Mouse (Mus musculus) lung, embryonic 14.5 days (tissue): Measurements from ENCODE around the gene Taf8. TPM values are rescaled to one million over a fixed set of nuclear protein-coding genes. Genes with fewer than 3 reads are reported as not detected.

Source experiments
- ATAC-seq: fragments of 200-750 bp; cut with Nextera tagmentation; 2 replicates; pipeline ENCODE4 v1.8.0; 2017; ENCODE audit warnings: mild to moderate bottlenecking, moderate TSS enrichment, moderate library complexity; ENCODE audit not compliant: insufficient read depth
- DNase-seq: peaks from one replicate; pipeline ENCODE4 v3.0.0-alpha.2; 2015
- H3K27ac ChIP-seq: fragments of 300-500 bp; sonication (generic); 2 replicates; pipeline ENCODE4 v1.5.1; 2014; ENCODE audit warnings: low read depth, mild to moderate bottlenecking, moderate library complexity
- H3K27me3 ChIP-seq: fragments of 300-500 bp; sonication (generic); 2 replicates; pipeline ENCODE4 v1.6.1; 2014; ENCODE audit warnings: low read length, control low read depth; ENCODE audit not compliant: insufficient read depth
- H3K36me3 ChIP-seq: fragments of 300-500 bp; sonication (generic); 2 replicates; pipeline ENCODE4 v1.6.1; 2014; ENCODE audit warnings: control low read depth; ENCODE audit not compliant: insufficient read depth
- H3K4me1 ChIP-seq: fragments of 300-500 bp; sonication (generic); 2 replicates; pipeline ENCODE4 v1.6.1; 2014; ENCODE audit warnings: antibody characterized with exemption, control low read depth; ENCODE audit not compliant: insufficient read depth
- H3K4me2 ChIP-seq: fragments of 300-500 bp; sonication (generic); 2 replicates; pipeline ENCODE4 v1.6.1; 2014; ENCODE audit warnings: mild to moderate bottlenecking
- H3K4me3 ChIP-seq: fragments of 300-500 bp; sonication (generic); 2 replicates; pipeline ENCODE4 v1.5.1; 2014; ENCODE audit warnings: low read depth, low read length
- H3K9ac ChIP-seq: fragments of 300-500 bp; sonication (generic); 2 replicates; pipeline ENCODE4 v1.6.1; 2014
- H3K9me3 ChIP-seq: fragments of 300-500 bp; sonication (generic); 2 replicates; pipeline ENCODE4 v1.6.1; 2016; ENCODE audit warnings: low read depth, low read length, control low read depth
- CTCF ChIP-seq: IDR thresholded peaks from 2 replicates; pipeline ENCODE4 v1.5.1; 2016; ENCODE audit warnings: antibody characterized with exemption, low read depth
- WGBS: fragments of 180-500 bp; shearing (Covaris S2); extraction: QIAGEN DNeasy Blood & Tissue Kit; methylation state at CpG from one replicate; pipeline ENCODE4 v1.1.7; 2014; 5-methylcytosine and 5-hydroxymethylcytosine counted together
- polyA plus RNA-seq: library from polyadenylated mRNA; unstranded; fragments of >200 nt; fragmentation: Nextera tagmentation; extraction: Ambion mirVana; gene quantifications from 2 replicates; pipeline ENCODE4 v1.2.1, GENCODE M21; 2014

Taf8 gene
- polyA plus RNA-seq, 1 experiment from 2014 or later: 26.8 TPM

DNA sequence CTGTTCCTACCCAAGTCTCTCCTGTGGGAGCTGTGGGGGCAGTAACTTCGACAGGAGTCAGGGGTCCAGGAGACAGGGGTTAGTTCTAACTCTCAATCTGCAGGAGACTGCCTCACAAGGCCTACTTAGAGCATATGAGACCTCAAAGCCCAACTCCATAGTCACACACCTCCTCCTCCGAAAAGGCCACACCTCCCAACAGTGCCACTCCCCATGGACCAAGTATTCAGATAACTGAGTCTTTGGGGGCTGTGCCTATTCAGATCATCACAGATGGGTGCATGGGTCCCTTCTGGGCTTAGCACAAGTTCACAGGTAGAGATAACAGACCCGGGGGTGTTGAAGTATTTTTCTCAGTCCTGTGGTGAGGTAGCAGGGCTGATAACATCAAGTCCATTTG, 40.4 kb downstream of the Taf8 start:
- Histone ChIP-seq H3K4me1 (peaks cover 14% of the 10 kb centered on the region), H3K36me3 (no peaks in the 10 kb centered on the region; the same call in 1 of the 2 replicates), H3K4me2 (no peak overlapping the region), H3K27me3 (peaks cover 6% of the 10 kb centered on the region; the same call in 1 of the 2 replicates), H3K27ac (peak overlapping the region; percentile 75), H3K4me3 (no peak overlapping the region), H3K9ac (no peak overlapping the region), H3K9me3 (no peaks in the 10 kb centered on the region)
- ATAC-seq: no peak
- no peak for TF ChIP-seq CTCF
- no peak for DNase-seq
- 35% methylated on average over 3 of the region's 3 CpGs for WGBS

DNA sequence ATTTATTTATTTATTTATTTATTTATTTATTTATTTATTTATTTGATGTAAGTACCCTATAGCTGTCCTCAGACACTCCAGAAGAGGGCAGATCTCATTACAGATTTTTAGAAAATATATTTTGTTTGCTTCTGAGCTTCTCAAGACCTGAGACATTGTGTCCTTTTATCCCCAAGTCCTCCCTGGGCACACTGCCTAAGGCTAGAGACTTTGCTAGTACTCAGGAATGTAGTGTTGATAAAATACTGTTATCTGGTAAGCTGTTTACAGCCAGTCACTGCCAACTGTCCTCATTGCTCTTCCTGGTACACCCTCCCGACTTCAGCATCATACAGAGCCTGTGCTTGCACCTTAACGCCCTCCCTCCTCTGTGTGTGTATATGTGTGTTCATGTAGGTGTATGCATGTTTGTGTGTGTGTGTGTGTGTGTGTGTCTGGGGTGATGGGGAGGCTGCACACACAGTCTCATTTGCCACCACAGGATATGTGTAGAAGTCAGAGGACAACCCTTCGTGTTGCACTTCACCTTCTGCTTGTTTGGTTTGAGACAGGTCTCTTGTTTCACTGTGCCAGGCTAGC, 42.7 kb downstream of the Taf8 start:
- no peak overlapping the region for H3K9ac ChIP-seq
- no peaks in the 10 kb centered on the region for H3K36me3 ChIP-seq
- no peaks in the 10 kb centered on the region for H3K9me3 ChIP-seq
- H3K4me2 ChIP-seq: no peak overlapping the region
- H3K4me1 ChIP-seq: peaks cover 14% of the 10 kb centered on the region
- H3K27me3 ChIP-seq: 0 out of 2 replicates have a peak, but pooled peaks cover 3% of the 10 kb centered on the region
- ATAC-seq (no peak), DNase-seq (no peak)
- 44% methylated on average over 3 of the region's 3 CpGs for WGBS
- H3K4me3 ChIP-seq: no peak overlapping the region
- no peak overlapping the region for H3K27ac ChIP-seq
- TF ChIP-seq CTCF: no peak

DNA sequence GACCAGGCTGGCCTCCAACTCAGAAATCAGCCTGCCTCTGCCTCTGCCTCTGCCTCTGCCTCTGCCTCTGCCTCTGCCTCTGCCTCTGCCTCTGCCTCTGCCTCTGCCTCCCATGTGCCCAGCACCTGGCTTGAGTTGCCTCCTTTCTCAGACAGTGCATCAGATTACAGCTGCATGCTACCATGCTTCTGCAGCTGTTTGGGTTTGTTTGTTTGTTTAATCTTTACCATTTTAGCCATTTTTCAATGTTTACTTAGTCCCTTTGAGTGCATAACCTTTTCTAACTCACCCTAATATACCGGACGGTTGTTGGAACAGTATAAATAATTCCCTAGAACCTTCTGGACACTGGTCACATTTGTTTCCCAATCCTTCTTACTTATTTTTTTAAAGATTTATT, 43.2 kb downstream of the Taf8 start:
- no peak overlapping the region for H3K4me2 ChIP-seq
- no peaks in the 10 kb centered on the region for H3K27me3 ChIP-seq
- H3K4me1 ChIP-seq: peaks cover 14% of the 10 kb centered on the region
- H3K4me3 ChIP-seq: no peak overlapping the region
- no peak overlapping the region for H3K9ac ChIP-seq
- no peak overlapping the region for H3K27ac ChIP-seq
- WGBS: 77% methylated on average over 2 of the region's 2 CpGs
- no peaks in the 10 kb centered on the region for H3K9me3 ChIP-seq
- no peak for TF ChIP-seq CTCF
- no peaks in the 10 kb centered on the region for H3K36me3 ChIP-seq
- DNase-seq: no peak
- no peak for ATAC-seq

DNA sequence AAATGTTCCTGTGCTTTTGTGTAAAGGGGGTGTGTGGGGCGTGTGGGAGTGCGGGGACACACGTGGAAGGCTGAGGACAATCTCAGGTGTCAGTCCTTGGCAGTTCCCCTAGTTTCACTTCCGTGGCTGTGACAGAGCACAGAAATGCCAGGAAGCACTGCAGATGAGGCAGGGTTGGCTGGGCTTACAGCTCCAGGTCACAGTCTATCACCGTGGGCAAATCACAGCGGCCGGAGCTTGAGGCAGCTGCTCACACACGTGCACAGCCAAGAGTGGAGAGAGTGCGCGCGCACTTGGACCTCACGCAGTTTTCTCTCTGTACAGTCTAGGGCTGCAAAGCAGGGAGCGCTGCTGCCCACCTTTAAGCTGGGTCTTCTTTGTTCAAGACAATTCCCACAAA, 43.8 kb downstream of the Taf8 start:
- no peak overlapping the region for H3K4me3 ChIP-seq
- no peak overlapping the region for H3K27ac ChIP-seq
- DNase-seq (no peak), ATAC-seq (no peak)
- H3K4me2 ChIP-seq: no peak overlapping the region
- peaks cover 11% of the 10 kb centered on the region for H3K4me1 ChIP-seq
- TF ChIP-seq CTCF: no peak
- no peaks in the 10 kb centered on the region for H3K36me3 ChIP-seq
- H3K9ac ChIP-seq: no peak overlapping the region
- no peaks in the 10 kb centered on the region for H3K27me3 ChIP-seq
- no peaks in the 10 kb centered on the region for H3K9me3 ChIP-seq
- 72% methylated on average over 13 of the region's 13 CpGs for WGBS

DNA sequence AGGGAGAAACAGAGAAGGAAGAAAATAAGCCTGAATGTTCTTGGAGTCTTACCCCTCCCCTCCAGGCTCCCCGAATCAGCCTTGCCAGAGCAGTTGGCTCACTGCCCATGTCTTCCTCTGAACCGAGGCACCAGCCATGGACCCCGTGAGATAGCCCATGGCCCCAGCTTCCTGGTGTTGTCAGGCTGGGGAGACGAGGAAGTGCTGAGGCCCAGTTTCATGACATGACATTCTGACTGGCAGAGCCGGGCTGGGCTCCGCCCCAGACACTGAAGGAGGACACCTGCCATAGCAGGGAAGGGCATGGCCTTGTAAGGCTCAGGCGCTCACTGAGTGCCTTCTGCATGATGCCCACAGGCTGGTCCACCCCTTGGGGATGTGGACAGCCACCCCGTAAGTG, 47.4 kb downstream of the Taf8 start:
- no peak for TF ChIP-seq CTCF
- Histone ChIP-seq H3K27ac (no peak overlapping the region), H3K36me3 (no peaks in the 10 kb centered on the region), H3K4me1 (peaks cover 8% of the 10 kb centered on the region), H3K9me3 (no peaks in the 10 kb centered on the region), H3K9ac (no peak overlapping the region), H3K4me3 (no peak overlapping the region), H3K27me3 (no peaks in the 10 kb centered on the region), H3K4me2 (no peak overlapping the region)
- DNase-seq (peak; percentile 69), ATAC-seq (no peak)
- WGBS: 37% methylated on average over 8 of the region's 8 CpGs

DNA sequence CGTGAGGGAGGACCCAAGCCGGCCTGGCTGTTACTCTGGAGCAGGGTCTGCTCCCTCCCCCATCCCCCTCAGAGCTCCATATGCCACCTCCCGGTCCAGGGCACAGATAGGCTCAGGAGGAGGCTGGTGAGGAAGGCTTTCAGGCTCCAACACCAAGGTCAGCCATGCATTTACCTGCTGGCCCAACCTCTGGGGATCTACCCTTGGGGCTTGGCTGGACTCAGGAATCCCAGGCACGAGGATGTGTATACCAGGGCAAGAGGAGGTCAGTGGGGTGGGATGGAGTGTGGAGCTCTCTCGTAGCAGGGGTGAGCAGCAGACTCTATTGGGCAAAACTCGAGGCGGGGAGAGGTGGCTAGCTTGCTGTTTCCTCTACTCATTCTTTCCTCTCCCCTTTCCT, 49.2 kb downstream of the Taf8 start:
- no peak overlapping the region for H3K27ac ChIP-seq
- DNase-seq: no peak
- 38% methylated on average over 7 of the region's 7 CpGs for WGBS

DNA sequence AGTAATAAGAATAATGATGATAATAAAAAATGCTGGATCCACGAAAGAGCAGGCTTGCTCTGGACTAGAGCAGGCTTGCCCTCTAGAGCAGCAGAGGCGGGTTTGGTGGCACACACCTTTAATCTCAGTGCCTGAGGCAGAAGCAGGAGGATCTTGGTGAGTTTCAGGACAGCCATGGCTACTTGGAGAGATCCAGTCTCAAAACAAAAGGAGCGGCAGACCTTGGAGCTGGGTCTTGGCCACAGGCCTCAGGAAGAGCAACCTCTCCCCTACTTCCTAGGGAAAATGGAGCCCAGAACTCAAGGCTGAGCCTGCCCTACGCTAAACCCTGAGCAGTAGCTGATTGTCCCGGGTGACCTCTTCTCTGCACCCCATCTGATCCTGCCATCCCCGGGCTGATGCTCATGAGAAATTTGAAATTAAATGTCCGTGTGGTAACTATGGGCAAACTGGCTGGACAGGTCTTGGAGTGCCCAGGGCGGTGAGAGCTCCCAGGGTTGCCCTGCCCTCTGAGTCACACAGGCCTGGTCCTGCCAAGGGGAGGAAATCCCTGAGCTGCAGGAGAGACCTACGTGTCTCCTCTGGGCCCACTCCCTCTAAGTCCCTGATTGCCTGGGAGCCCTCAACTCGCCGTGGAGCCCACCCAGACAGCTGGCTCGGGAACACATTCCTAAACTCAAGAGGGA, 51.1 kb downstream of the Taf8 start:
- WGBS: 61% methylated on average over 12 of the region's 12 CpGs
- Histone ChIP-seq H3K9ac (no peak overlapping the region), H3K4me1 (peaks cover 24% of the 10 kb centered on the region), H3K9me3 (no peaks in the 10 kb centered on the region), H3K4me2 (no peak overlapping the region), H3K4me3 (no peak overlapping the region), H3K27ac (no peak overlapping the region), H3K36me3 (no peaks in the 10 kb centered on the region), H3K27me3 (no peaks in the 10 kb centered on the region)
- TF ChIP-seq CTCF: no peak
- DNase-seq (peak; percentile 35), ATAC-seq (peak; percentile 37; the same call in 1 of the 2 replicates)

More for the DNA sequence above, 49.2 kb downstream of the Taf8 start:
- Histone ChIP-seq H3K27me3 (no peaks in the 10 kb centered on the region), H3K4me3 (no peak overlapping the region), H3K4me1 (peaks cover 18% of the 10 kb centered on the region), H3K4me2 (no peak overlapping the region), H3K36me3 (no peaks in the 10 kb centered on the region), H3K9me3 (no peaks in the 10 kb centered on the region), H3K9ac (no peak overlapping the region)
- no peak for TF ChIP-seq CTCF
- ATAC-seq: no peak
